Mouse (Mus musculus): ENCODE measurements at regions not wholly inside any gene's neighbourhood (a gene's known extent, or its start where the extent isn't known, plus 50 kb on each side); places are given as distances from the start of the nearest gene placed in this dataset.

DNA sequence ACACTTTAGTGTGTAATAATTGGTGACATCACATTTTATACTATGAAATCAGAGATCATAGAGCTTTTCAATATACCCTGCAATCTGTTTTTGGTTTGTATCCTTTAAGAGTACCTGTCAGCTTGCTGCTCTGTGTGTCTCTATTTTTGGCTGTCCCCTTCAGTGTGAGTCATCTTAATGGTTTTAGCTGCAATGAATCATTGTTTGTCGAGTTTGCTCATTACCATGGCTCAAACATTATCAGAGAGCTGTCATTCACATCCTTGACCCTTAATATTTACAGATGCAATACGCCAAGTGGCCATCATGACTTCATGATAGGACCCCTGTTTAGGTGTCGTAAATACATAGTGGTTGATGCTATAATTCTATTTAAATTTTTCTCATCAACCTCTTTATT is 591.0 kb upstream of the Pitx2 start:
- Histone ChIP-seq H3K27me3 (replicated peaks) (no peaks in the 10 kb centered on the region), H3K9ac (ENCODE audit: insufficient read depth, low read depth) (no peak overlapping the region), H3K36me3 (replicated peaks in 1 of 2; ENCODE audit: control insufficient read depth in 1 of 2, insufficient read depth in 1 of 2, low read length in 1 of 2) (no peaks in the 10 kb centered on the region), H3K9me3 (replicated peaks; ENCODE audit: low read length) (peaks cover 24% of the 10 kb centered on the region), H3K27ac (ENCODE audit: insufficient read depth, low read depth) (no peak overlapping the region), H3K4me3 (replicated peaks in 1 of 3; ENCODE audit: low read depth in 2 of 3, low read length in 2 of 3, poor library complexity in 1 of 3) (no peak overlapping the region), H3K4me2 (ENCODE audit: insufficient read depth, low read depth, poor library complexity, severe bottlenecking) (no peak overlapping the region), H3K79me2 (replicated peaks; ENCODE audit: control insufficient read depth, extremely low read depth, insufficient read depth, poor library complexity, severe bottlenecking) (no peaks in the 10 kb centered on the region), H3K4me1 (ENCODE audit: control insufficient read depth in 1 of 2, insufficient read depth in 2 of 2) (no peaks in the 10 kb centered on the region)
- in situ Hi-C loops (cut with MboI; ENCODE audit: low pct_ligation_motif_present, low pct_unique_long_range_greater_than_20kb, low sequenced_read_pairs) (no loop called here), dilution Hi-C loops (cut with MboI; ENCODE audit: extremely low pct_ligation_motif_present, extremely low pct_unique_long_range_greater_than_20kb, low sequenced_read_pairs) (no loop called here)
- no peak for TF ChIP-seq MXI1 (IDR thresholded peaks at IDR 0.05; ENCODE audit: low read depth, low read length)
- no peak for TF ChIP-seq MAZ (IDR thresholded peaks at IDR 0.05; ENCODE audit: low read depth, low read length)
- TF ChIP-seq TCF12 (IDR thresholded peaks at IDR 0.05; ENCODE audit: low read depth, low read length): no peak
- no peak for TF ChIP-seq ZKSCAN1 (IDR thresholded peaks at IDR 0.05; ENCODE audit: borderline replicate concordance, low read depth, low read length)
- no peak for TF ChIP-seq HCFC1 (IDR thresholded peaks at IDR 0.05; ENCODE audit: low read depth, low read length)
- no peak for TF ChIP-seq JUND (conservative IDR thresholded peaks at IDR 0.05; ENCODE audit: low read depth, low read length)
- no peak for TF ChIP-seq JUN (IDR thresholded peaks at IDR 0.05; ENCODE audit: insufficient read depth, low read depth, low read length)
- no peak for TF ChIP-seq RAD21 (IDR thresholded peaks at IDR 0.05; ENCODE audit: low read depth, low read length)
- TF ChIP-seq ETS1 (conservative IDR thresholded peaks at IDR 0.05; ENCODE audit: low read depth, low read length): no peak
- DNase-seq (ENCODE audit: extremely low read depth): no peak

DNA sequence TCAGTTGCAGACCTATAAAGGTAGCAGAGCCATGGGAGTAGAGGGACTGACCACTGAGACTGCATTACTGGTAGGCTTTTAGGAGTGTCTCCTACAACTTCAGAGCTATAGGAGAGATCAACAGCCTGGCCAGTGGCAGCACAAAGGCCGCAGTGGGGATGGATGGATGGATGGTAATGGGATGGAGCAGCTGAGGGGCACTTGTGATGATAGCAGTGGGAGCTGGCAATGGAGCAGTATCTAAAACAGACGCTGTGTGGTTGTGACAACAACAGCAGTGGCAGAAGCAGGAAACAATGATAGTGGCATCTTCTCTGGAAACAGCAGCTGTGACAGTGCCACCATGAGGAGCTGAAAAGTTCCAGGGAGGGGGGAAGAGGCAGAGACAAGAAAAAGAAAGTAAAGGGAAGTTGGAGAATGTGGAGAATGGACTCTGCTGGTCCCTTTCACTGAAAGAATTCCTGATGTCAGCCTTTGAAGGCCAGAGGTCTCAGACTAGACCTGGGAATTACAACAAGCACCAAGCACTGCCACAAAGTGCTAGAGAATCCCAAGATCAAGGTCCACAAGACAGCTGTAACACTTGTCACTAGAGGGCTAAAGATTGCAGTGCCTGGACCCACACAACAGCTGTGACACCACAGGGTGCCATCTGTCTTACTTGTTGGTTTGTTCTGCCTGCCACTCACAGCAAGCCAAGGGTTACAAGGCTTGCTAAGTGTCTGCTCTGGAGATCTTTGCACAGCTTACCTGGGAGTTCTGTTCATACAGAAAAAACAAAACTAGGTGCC is 624.1 kb upstream of the Pitx2 start:
- Histone ChIP-seq H3K4me3 (replicated peaks in 1 of 3; ENCODE audit: low read depth in 2 of 3, low read length in 2 of 3, poor library complexity in 1 of 3) (no peak overlapping the region), H3K27ac (ENCODE audit: insufficient read depth, low read depth) (no peak overlapping the region), H3K4me2 (ENCODE audit: insufficient read depth, low read depth, poor library complexity, severe bottlenecking) (no peak overlapping the region), H3K9ac (ENCODE audit: insufficient read depth, low read depth) (no peak overlapping the region), H3K36me3 (replicated peaks in 1 of 2; ENCODE audit: control insufficient read depth in 1 of 2, insufficient read depth in 1 of 2, low read length in 1 of 2) (no peaks in the 10 kb centered on the region), H3K9me3 (replicated peaks; ENCODE audit: low read length) (peaks cover 20% of the 10 kb centered on the region), H3K4me1 (ENCODE audit: control insufficient read depth in 1 of 2, insufficient read depth in 2 of 2) (no peaks in the 10 kb centered on the region), H3K79me2 (replicated peaks; ENCODE audit: control insufficient read depth, extremely low read depth, insufficient read depth, poor library complexity, severe bottlenecking) (no peaks in the 10 kb centered on the region), H3K27me3 (replicated peaks) (no peaks in the 10 kb centered on the region)
- dilution Hi-C loops (cut with MboI; ENCODE audit: extremely low pct_ligation_motif_present, extremely low pct_unique_long_range_greater_than_20kb, low sequenced_read_pairs): no loop called here
- in situ Hi-C loops (cut with MboI; ENCODE audit: low pct_ligation_motif_present, low pct_unique_long_range_greater_than_20kb, low sequenced_read_pairs): no loop called here
- no peak for DNase-seq (ENCODE audit: extremely low read depth)
- TF ChIP-seq NRF1 (IDR thresholded peaks at IDR 0.05; ENCODE audit: low read depth, low read length): no peak
- no peak for TF ChIP-seq TBP (conservative IDR thresholded peaks at IDR 0.05; ENCODE audit: low read depth, low read length)
- no peak for TF ChIP-seq ZNF384 (IDR thresholded peaks at IDR 0.05; ENCODE audit: low read depth, low read length)
- no peak for TF ChIP-seq CHD2 (IDR thresholded peaks at IDR 0.05; ENCODE audit: low read length)
- no peak for TF ChIP-seq MXI1 (IDR thresholded peaks at IDR 0.05; ENCODE audit: low read depth, low read length)
- no peak for TF ChIP-seq MAZ (IDR thresholded peaks at IDR 0.05; ENCODE audit: low read depth, low read length)
- TF ChIP-seq KAT2A (IDR thresholded peaks at IDR 0.05; ENCODE audit: insufficient replicate concordance, low read length): no peak
